Mouse (Mus musculus): ENCODE results near the gene Cc2d2a. TPM values are rescaled to one million over a fixed set of nuclear protein-coding genes. Genes with fewer than 3 reads are reported as not detected.

The Cc2d2a gene
- total RNA-seq, 2 experiments from 2014 or later: 16.2 to 21.2 TPM

GRCm38 (mm10) chr5:43728375-43729165 lies 66.4 kb downstream of the Cc2d2a start:
- no peak for DNase-seq

- no peak for DNase-seq
Observed at GRCm38 (mm10) chr5:43732381-43732780, 70.2 kb downstream of the Cc2d2a start.

GRCm38 (mm10) chr5:43744187-43744586 lies 82.0 kb downstream of the Cc2d2a start:
- no peak for DNase-seq

GRCm38 (mm10) chr5:43745156-43745555 lies 83.0 kb downstream of the Cc2d2a start:
- no peak for DNase-seq

- DNase-seq: no peak
Observed at GRCm38 (mm10) chr5:43748039-43748438, 85.9 kb downstream of the Cc2d2a start.

GRCm38 (mm10) chr5:43749092-43749491 lies 86.9 kb downstream of the Cc2d2a start:
- no peak for DNase-seq

GRCm38 (mm10) chr5:43770618-43771354 lies 108.6 kb downstream of the Cc2d2a start:
- DNase-seq: no peak

GRCm38 (mm10) chr5:43771555-43771954 lies 109.4 kb downstream of the Cc2d2a start:
- DNase-seq: no peak

- no peak for DNase-seq
Observed at GRCm38 (mm10) chr5:43776407-43776806, 114.3 kb downstream of the Cc2d2a start.

GRCm38 (mm10) chr5:43776993-43777392 lies 114.8 kb downstream of the Cc2d2a start:
- DNase-seq: no peak

- DNase-seq: no peak
Observed at GRCm38 (mm10) chr5:43778583-43778982, 116.4 kb downstream of the Cc2d2a start.

GRCm38 (mm10) chr5:43781423-43781976 lies 119.4 kb downstream of the Cc2d2a start:
- peak; percentile 63 for DNase-seq

GRCm38 (mm10) chr5:43781977-43782930 lies 120.1 kb downstream of the Cc2d2a start:
- peak; percentile 88 for DNase-seq

GRCm38 (mm10) chr5:43783996-43784395 lies 121.8 kb downstream of the Cc2d2a start:
- DNase-seq: no peak

- DNase-seq: no peak
Observed at GRCm38 (mm10) chr5:43786607-43787006, 124.5 kb downstream of the Cc2d2a start.

- no peak for DNase-seq
Observed at GRCm38 (mm10) chr5:43787976-43788752, 126.0 kb downstream of the Cc2d2a start.

Other genes with a start within 250 kb of the Cc2d2a start
- gene C1qtnf7, start 146.8 kb upstream of the Cc2d2a start, total RNA-seq (2021): 10 to 100 TPM in 1 of 2 experiments, 1 to 10 TPM in 1; 8.0 to 10.6 TPM
- gene Bst1, start 156.5 kb downstream of the Cc2d2a start, total RNA-seq (2021): 1 to 10 TPM in 1 of 2 experiments, under 1 TPM in 1; 1.00 to 1.6 TPM
- 10 to 100 TPM; 46.3 to 48.6 TPM for gene Fbxl5, start 159.3 kb downstream of the Cc2d2a start, total RNA-seq (2021)
- gene Cd38, start 206.2 kb downstream of the Cc2d2a start, total RNA-seq (2021): 10 to 100 TPM; 17.4 to 19.9 TPM